Mouse (Mus musculus): ENCODE data around the gene Cdan1.

DNA sequence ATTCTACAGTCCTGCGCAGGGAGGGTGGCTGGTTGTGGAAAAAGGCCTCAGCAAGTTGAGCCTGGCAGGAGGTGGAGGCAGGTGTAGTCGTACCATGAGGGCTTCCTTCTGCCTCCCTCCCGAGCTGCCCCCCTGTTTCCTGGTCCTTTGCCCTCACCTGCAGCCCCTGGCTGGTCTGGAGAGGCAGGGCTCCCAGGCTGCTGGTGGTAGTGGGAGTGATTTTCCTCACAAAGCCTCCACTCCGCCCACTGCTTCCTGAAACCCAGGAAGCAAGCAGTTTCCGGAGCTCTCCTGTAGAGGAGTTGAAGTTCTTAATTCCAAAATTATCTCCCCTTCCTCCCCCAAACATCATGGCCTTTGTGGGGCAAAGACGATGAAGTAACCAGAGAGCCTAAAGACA, 125.8 kb downstream of the Cdan1 start:
- no peak for TF ChIP-seq CTCF (conservative IDR thresholded peaks at IDR 0.05; ENCODE audit: low read length)
- TF ChIP-seq NANOG (IDR thresholded peaks at IDR 0.05; ENCODE audit: borderline replicate concordance, low read length): no peak

All from E14TG2a.4 (cell line).